Mouse (Mus musculus) liver, adult 2 months (tissue): ENCODE measurements around the gene D8Ertd738e.

Source experiments
- CTCF ChIP-seq: fragments of 200-500 bp; IDR thresholded peaks from 2 replicates; pipeline ENCODE4 v1.5.1; 2011; ENCODE audit warnings: low read depth, low read length, control low read depth
- POLR2A ChIP-seq: fragments of 200-500 bp; IDR thresholded peaks from 2 replicates; pipeline ENCODE4 v1.6.1; 2011; ENCODE audit warnings: low read length, control low read depth; ENCODE audit not compliant: insufficient read depth; ENCODE audit errors: extremely low read depth

DNA sequence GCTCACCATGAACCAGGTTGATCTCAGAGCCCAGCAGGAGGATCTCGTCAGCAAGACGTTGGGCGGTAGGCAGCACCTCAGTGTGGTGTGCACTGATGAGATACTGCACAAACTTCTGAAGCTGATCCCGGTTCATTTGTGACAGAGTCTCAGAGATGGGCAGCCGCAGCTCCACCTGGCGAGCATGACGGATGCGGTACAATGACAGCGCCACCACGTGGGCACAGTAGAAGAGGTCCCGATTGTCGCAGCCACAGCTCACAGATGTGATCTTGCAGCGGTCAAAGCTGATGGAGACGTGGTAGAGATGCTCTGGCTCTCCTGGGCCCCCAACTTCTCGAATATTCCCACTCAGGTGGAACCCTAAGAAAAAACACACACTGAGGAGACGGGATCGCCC lies 18.8 kb downstream of the D8Ertd738e start:
- TF ChIP-seq CTCF: no peak
- no peak for TF ChIP-seq POLR2A
